Mouse (Mus musculus) myocyte (in vitro differentiated cells): ENCODE results near the gene Tulp1. TPM values are rescaled to one million over a fixed set of nuclear protein-coding genes. Genes with fewer than 3 reads are reported as not detected.

Experiments
- H3K27me3 ChIP-seq: one replicate; pipeline ENCODE4 v1.6.1; 2011; ENCODE audit not compliant: control insufficient read depth, insufficient read depth, insufficient read length
- H3K36me3 ChIP-seq: one replicate; pipeline ENCODE4 v1.6.1; 2011; ENCODE audit not compliant: control insufficient read depth, insufficient read depth
- H3K4me2 ChIP-seq: one replicate; pipeline ENCODE4 v1.6.1; 2011; ENCODE audit warnings: low read depth, control low read depth
- H3K4me3 ChIP-seq: one replicate; pipeline ENCODE4 v1.5.1; 2011; ENCODE audit warnings: mild to moderate bottlenecking, control low read depth, moderate library complexity
- H3K79me2 ChIP-seq: one replicate; pipeline ENCODE4 v1.6.1; 2011; ENCODE audit not compliant: control insufficient read depth, insufficient read depth
- H3ac ChIP-seq: one replicate; pipeline ENCODE4 v1.6.1; 2011; ENCODE audit not compliant: control insufficient read depth, insufficient read length
- CEBPB ChIP-seq: IDR thresholded peaks from 2 replicates; pipeline ENCODE4 v1.6.1; 2011; ENCODE audit warnings: mild to moderate bottlenecking, moderate library complexity; ENCODE audit not compliant: poor library complexity, insufficient read depth, severe bottlenecking
- E2F4 ChIP-seq: IDR thresholded peaks from one replicate; pipeline ENCODE4 v1.6.1; 2011; ENCODE audit warnings: mild to moderate bottlenecking, control low read depth, moderate library complexity; ENCODE audit not compliant: insufficient read depth
- MAX ChIP-seq: IDR thresholded peaks from one replicate; pipeline ENCODE4 v1.6.1; 2011; ENCODE audit warnings: low read depth, mild to moderate bottlenecking, control low read depth
- MYOD1 ChIP-seq, 3 experiments: IDR thresholded peaks; one replicate each; pipeline ENCODE4 v1.6.1; 2011; ENCODE audit warnings: control low read depth in 2 of 3, low read depth in 2 of 3, mild to moderate bottlenecking in 2 of 3, moderate library complexity in 1 of 3; ENCODE audit not compliant: insufficient read length in 2 of 3, control insufficient read depth in 1 of 3
- MYOG ChIP-seq, 3 experiments: IDR thresholded peaks; one replicate each; pipeline ENCODE4 v1.6.1; 2011; ENCODE audit warnings: control low read depth in 2 of 3, low read depth in 2 of 3, mild to moderate bottlenecking in 2 of 3; ENCODE audit not compliant: insufficient read length in 2 of 3, control insufficient read depth in 1 of 3, insufficient read depth in 1 of 3
- POLR2A ChIP-seq: IDR thresholded peaks from one replicate; pipeline ENCODE4 v1.6.1; 2011; ENCODE audit warnings: low read depth, mild to moderate bottlenecking, control low read depth, moderate library complexity; ENCODE audit not compliant: insufficient read length
- POLR2AphosphoS2 ChIP-seq: IDR thresholded peaks from one replicate; pipeline ENCODE4 v1.6.1; 2011; ENCODE audit warnings: low read depth, control low read depth; ENCODE audit not compliant: insufficient read length
- REST ChIP-seq: IDR thresholded peaks from one replicate; pipeline ENCODE4 v1.6.1; 2011; ENCODE audit warnings: mild to moderate bottlenecking, control low read depth, moderate library complexity; ENCODE audit not compliant: insufficient read depth, insufficient read length
- SRF ChIP-seq: IDR thresholded peaks from one replicate; pipeline ENCODE4 v1.6.1; 2011; ENCODE audit warnings: low read depth; ENCODE audit not compliant: control insufficient read depth, insufficient read length
- TCF12 ChIP-seq: IDR thresholded peaks from one replicate; pipeline ENCODE4 v1.6.1; 2011; ENCODE audit warnings: mild to moderate bottlenecking, control low read depth; ENCODE audit not compliant: poor library complexity, insufficient read depth, severe bottlenecking
- TCF3 ChIP-seq: IDR thresholded peaks from one replicate; pipeline ENCODE4 v1.6.1; 2011; ENCODE audit warnings: low read depth, control low read depth; ENCODE audit not compliant: insufficient read length
- USF1 ChIP-seq: IDR thresholded peaks from one replicate; pipeline ENCODE4 v1.6.1; 2011; ENCODE audit warnings: low read depth, mild to moderate bottlenecking, control low read depth, moderate library complexity
- polyA plus RNA-seq: library from polyadenylated mRNA; unstranded; fragments of >200 nt; fragmentation: generic; extraction: Trizol; gene quantifications from one replicate; pipeline ENCODE4 v1.2.1, GENCODE M21; 2012; ENCODE audit warnings: missing spikeins

The Tulp1 gene
- polyA plus RNA-seq, 1 experiment: not detected

GRCm38 (mm10) chr17:28380255-28380654 is 15.2 kb upstream of the Tulp1 start:
- H3K4me3 ChIP-seq: no peak overlapping the region
- no peaks in the 10 kb centered on the region for H3K79me2 ChIP-seq
- no peak overlapping the region for H3K4me2 ChIP-seq
- H3ac ChIP-seq: no peak overlapping the region
- no peak for TF ChIP-seq TCF12
- no peak for TF ChIP-seq SRF
- no peak for TF ChIP-seq POLR2A
- TF ChIP-seq CEBPB: no peak
- no peak for TF ChIP-seq MYOG (IDR thresholded peaks at IDR 0.05; ENCODE audit: control insufficient read depth in 1 of 3, insufficient read depth in 1 of 3, insufficient read length in 2 of 3, low read depth in 2 of 3)
- no peak for TF ChIP-seq TCF3
- no peak for TF ChIP-seq E2F4
- no peak for TF ChIP-seq POLR2AphosphoS2
- TF ChIP-seq REST: no peak
- TF ChIP-seq MYOD1 (IDR thresholded peaks at IDR 0.05; ENCODE audit: control insufficient read depth in 1 of 3, insufficient read length in 2 of 3, low read depth in 2 of 3): no peak
- no peak for TF ChIP-seq MAX
- no peak for TF ChIP-seq USF1
- no peaks in the 10 kb centered on the region for H3K36me3 ChIP-seq
- no peaks in the 10 kb centered on the region for H3K27me3 ChIP-seq

GRCm38 (mm10) chr17:28375592-28376061 is 10.6 kb upstream of the Tulp1 start:
- Histone ChIP-seq H3K4me3 (no peak overlapping the region), H3K27me3 (no peaks in the 10 kb centered on the region), H3K36me3 (no peaks in the 10 kb centered on the region), H3ac (no peak overlapping the region), H3K79me2 (no peaks in the 10 kb centered on the region), H3K4me2 (no peak overlapping the region)
- no peak for TF ChIP-seq MYOG (IDR thresholded peaks at IDR 0.05; ENCODE audit: control insufficient read depth in 1 of 3, insufficient read depth in 1 of 3, insufficient read length in 2 of 3, low read depth in 2 of 3)
- TF ChIP-seq MAX: no peak
- no peak for TF ChIP-seq REST
- TF ChIP-seq TCF3: no peak
- no peak for TF ChIP-seq CEBPB
- no peak for TF ChIP-seq POLR2A
- TF ChIP-seq MYOD1 (IDR thresholded peaks at IDR 0.05; ENCODE audit: control insufficient read depth in 1 of 3, insufficient read length in 2 of 3, low read depth in 2 of 3): no peak

- Histone ChIP-seq H3K79me2 (no peaks in the 10 kb centered on the region), H3K27me3 (no peaks in the 10 kb centered on the region), H3K4me2 (no peak overlapping the region), H3ac (no peak overlapping the region), H3K4me3 (no peak overlapping the region), H3K36me3 (no peaks in the 10 kb centered on the region)
- TF ChIP-seq POLR2A: no peak
- no peak for TF ChIP-seq SRF
- no peak for TF ChIP-seq MYOG (IDR thresholded peaks at IDR 0.05; ENCODE audit: control insufficient read depth in 1 of 3, insufficient read depth in 1 of 3, insufficient read length in 2 of 3, low read depth in 2 of 3)
- no peak for TF ChIP-seq USF1
- no peak for TF ChIP-seq TCF12
- TF ChIP-seq REST: no peak
- no peak for TF ChIP-seq MYOD1 (IDR thresholded peaks at IDR 0.05; ENCODE audit: control insufficient read depth in 1 of 3, insufficient read length in 2 of 3, low read depth in 2 of 3)
- no peak for TF ChIP-seq E2F4
- TF ChIP-seq POLR2AphosphoS2: no peak
- TF ChIP-seq MAX: no peak
- no peak for TF ChIP-seq TCF3
- TF ChIP-seq CEBPB: no peak
These were observed 9.5 kb upstream of the Tulp1 start for GRCm38 (mm10) chr17:28374494-28374893.

- no peak overlapping the region for H3K4me2 ChIP-seq
- no peaks in the 10 kb centered on the region for H3K27me3 ChIP-seq
- H3K79me2 ChIP-seq: no peaks in the 10 kb centered on the region
- no peaks in the 10 kb centered on the region for H3K36me3 ChIP-seq
- TF ChIP-seq MYOD1 (IDR thresholded peaks at IDR 0.05; ENCODE audit: control insufficient read depth in 1 of 3, insufficient read length in 2 of 3, low read depth in 2 of 3) (peak in 1 of 3 experiments; percentile 59), SRF (no peak), MYOG (IDR thresholded peaks at IDR 0.05; ENCODE audit: control insufficient read depth in 1 of 3, insufficient read depth in 1 of 3, insufficient read length in 2 of 3, low read depth in 2 of 3) (peak in 1 of 3 experiments; percentile 21)
- no peak overlapping the region for H3K4me3 ChIP-seq
- H3ac ChIP-seq: no peak overlapping the region
These were observed 8.8 kb upstream of the Tulp1 start for GRCm38 (mm10) chr17:28373821-28374220.

- Histone ChIP-seq H3K4me3 (no peak overlapping the region), H3K79me2 (no peaks in the 10 kb centered on the region), H3K36me3 (no peaks in the 10 kb centered on the region), H3K4me2 (no peak overlapping the region), H3K27me3 (no peaks in the 10 kb centered on the region), H3ac (no peak overlapping the region)
- peak in 1 of 3 experiments; percentile 59 for TF ChIP-seq MYOD1 (IDR thresholded peaks at IDR 0.05; ENCODE audit: control insufficient read depth in 1 of 3, insufficient read length in 2 of 3, low read depth in 2 of 3)
- no peak for TF ChIP-seq E2F4
These were observed 6.9 kb upstream of the Tulp1 start for GRCm38 (mm10) chr17:28371941-28372340.
